Mouse (Mus musculus) bone marrow macrophage, adult 2 months (primary cell): ENCODE data around the gene Tha1. TPM values are rescaled to one million over a fixed set of nuclear protein-coding genes. Genes with fewer than 3 reads are reported as not detected.

Experiments
- H3K27ac ChIP-seq: 2 replicates; pipeline ENCODE4 v1.5.1; 2012; ENCODE audit warnings: low read depth, low read length; ENCODE audit not compliant: insufficient read depth
- H3K4me1 ChIP-seq: 2 replicates; pipeline ENCODE4 v1.6.1; 2012; ENCODE audit warnings: low read length; ENCODE audit not compliant: control insufficient read depth, insufficient read depth
- H3K4me3 ChIP-seq: 2 replicates; pipeline ENCODE4 v1.5.1; 2012; ENCODE audit warnings: mild to moderate bottlenecking, low read length, moderate library complexity; ENCODE audit not compliant: insufficient read depth
- CTCF ChIP-seq: IDR thresholded peaks from 2 replicates; pipeline ENCODE4 v1.5.1; 2012; ENCODE audit warnings: low read depth, mild to moderate bottlenecking, low read length, moderate library complexity
- POLR2A ChIP-seq: IDR thresholded peaks from 2 replicates; pipeline ENCODE4 v1.6.1; 2012; ENCODE audit warnings: mild to moderate bottlenecking, low read depth, low read length, borderline replicate concordance
- polyA plus RNA-seq: library from polyadenylated mRNA; stranded (reverse); fragments of >200 nt; gene quantifications from 2 replicates; pipeline ENCODE4 v1.2.4, GENCODE M21; 2012; ENCODE audit not compliant: missing spikeins, insufficient read depth, insufficient read length

Gene Tha1
- polyA plus RNA-seq, 1 experiment = 4.5 TPM

DNA sequence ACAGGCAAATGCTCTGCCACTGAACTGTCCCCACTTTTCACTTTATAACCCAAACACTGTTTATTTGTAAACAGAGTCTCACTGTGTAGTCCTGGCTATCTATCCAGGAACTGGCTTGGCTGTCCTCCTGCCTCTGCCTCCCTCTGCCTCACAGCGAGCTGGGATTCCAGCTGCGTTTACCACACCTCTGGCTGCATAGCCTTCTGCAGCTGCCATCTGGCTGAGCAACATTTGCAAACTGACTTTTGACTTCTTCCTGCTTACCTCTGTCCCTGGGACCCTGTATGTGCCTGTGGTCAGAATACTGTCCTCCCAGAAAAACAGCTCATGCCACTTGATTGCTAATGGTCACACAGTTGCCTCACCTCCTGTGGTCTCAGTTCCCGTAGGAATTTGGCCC lies 45.9 kb downstream of the Tha1 start:
- peak overlapping the region; percentile 29 for H3K4me3 ChIP-seq

DNA sequence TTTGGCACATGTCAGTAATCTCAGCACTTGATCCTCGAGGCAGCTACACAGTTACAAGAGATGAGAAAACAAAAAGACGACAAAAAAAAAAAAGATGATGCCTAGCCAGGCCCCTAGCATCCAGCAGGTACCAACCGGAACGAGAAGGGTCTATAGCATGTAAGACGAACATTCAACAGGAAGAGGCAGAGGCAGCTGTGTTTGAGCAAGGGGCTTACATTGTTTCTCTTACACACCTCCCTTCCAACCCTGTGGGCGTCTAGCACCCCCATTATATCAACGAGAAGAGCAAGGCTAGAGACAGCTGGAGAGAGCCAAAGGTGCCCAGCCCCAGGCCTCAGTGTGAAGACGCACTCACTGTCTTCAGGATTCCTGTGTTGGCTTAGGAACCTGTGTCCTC lies 46.4 kb downstream of the Tha1 start:
- TF ChIP-seq CTCF (no peak), POLR2A (no peak)
- Histone ChIP-seq H3K27ac (peak overlapping the region; percentile 82), H3K4me1 (peaks cover 63% of the 10 kb centered on the region), H3K4me3 (peak overlapping the region; percentile 29; the same call in 1 of the 2 replicates)

More for the DNA sequence above, 45.9 kb downstream of the Tha1 start:
- peaks cover 64% of the 10 kb centered on the region for H3K4me1 ChIP-seq
- TF ChIP-seq CTCF (no peak), POLR2A (no peak)
- H3K27ac ChIP-seq = peak overlapping the region; percentile 82

DNA sequence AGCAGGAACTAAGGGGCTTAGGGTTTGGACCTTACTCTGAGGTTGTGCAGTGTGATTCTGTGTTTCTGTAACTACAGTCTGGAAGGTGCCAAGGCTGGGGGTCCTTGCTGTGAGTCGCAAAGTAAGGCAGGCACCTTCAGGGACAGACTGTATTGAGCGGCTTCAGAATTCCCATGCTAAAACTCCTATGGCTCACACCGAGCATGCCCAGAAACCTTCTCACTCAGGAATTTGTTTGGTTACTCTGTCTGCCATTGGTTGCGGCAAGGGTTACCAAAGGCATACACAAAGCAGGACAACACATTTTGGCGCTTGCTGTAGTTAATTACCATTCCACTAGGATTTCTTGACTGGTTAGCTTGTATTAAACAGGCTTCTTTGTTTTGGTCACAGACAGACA lies 47.1 kb downstream of the Tha1 start:
- H3K27ac ChIP-seq = peak overlapping the region; percentile 51
- H3K4me1 ChIP-seq = peaks cover 57% of the 10 kb centered on the region
- TF ChIP-seq POLR2A (no peak), CTCF (no peak)
- peak overlapping the region; percentile 42 for H3K4me3 ChIP-seq

DNA sequence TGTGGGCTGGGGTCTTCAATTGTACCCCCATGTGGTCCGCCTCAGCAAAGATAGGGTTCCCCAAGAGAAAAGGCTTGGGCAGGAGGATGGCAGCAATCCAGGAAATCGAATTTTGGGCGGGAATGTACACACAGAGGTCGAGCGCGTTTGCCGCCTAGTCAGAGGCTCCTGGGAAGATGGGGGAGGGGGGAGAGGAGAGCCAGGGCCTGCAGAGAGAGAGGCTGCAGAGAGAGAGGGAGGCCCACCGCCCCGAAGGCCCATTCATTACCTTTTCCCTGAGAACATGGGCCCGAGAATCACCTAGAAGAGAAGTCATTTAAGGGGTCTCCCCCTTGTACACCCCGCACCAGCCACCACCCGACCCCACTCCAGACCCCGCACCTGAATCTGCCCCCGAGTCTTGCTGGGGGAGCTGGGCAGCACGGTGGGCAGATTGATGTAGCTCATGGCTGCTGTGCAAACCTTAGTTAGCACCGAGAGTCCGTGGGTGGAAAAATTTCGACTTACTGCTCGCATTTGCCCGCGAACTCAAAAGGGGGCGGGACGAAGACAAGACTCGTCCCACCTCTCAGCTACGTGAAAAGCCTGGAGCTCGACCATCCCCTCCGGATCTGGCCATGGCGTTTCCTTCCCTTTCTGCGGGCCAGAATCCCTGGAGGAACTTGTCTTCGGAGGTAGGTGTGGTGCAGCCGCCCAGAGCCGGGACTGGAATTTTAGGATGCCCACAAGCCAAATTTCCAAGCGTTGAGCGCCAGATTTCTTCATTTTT lies 47.8 kb downstream of the Tha1 start, which contains the start of the genes Afmid and Tk1:
TSS of gene Afmid (plus strand) at position 592 of the 769 bp plus-strand sequence.
TSS of gene Tk1 (minus strand) at position 760 of the 769 bp plus-strand sequence.
- Histone ChIP-seq H3K4me1 (peaks cover 54% of the 10 kb centered on the region), H3K4me3 (peak within 1 kb of the TSS; percentile 58), H3K27ac (peak within 1 kb of the TSS; percentile 82)
- TF ChIP-seq CTCF (no peak), POLR2A (no peak)

DNA sequence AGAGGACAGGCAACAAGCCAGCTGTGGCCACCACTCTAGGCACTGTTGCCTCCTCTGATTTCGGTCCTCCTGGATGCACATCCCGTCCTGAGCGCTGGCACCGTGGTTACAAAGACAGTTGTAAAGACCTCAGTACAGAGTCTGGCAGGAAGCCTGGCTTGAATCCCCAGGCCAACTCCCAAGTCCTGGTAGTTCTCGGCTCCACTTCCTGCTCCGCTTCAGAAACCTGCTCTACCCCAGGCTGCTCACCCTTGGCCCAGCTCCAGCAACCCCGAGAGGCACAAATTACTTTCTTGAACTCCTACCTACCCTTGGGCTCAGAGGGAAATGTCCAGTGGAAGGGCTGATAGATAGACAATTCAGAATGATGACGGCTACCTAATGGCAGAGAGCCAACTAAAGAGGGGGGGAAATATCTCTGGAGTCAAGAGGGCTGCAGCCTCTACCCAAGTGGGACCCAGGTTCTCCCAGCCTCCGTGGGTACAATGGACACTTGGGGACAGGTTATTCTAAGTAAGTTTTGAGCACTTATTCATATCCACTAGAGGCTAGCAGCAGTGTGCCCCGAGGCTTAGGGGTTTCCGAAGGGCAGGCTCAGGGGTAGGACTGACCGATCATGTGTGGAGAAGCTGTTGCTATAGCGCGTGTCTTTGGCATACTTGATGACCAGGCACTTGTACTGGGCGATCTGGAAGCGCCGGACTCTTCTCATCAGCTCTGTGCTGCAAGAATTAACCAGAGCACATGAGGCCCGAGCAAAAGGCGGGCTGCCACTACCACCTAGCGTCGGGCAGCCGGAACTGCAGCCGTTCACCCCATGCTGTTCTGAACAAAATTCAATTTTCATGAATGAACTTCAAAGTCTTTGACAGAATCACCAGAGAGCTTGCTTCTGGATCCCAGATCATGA lies 49.0 kb downstream of the Tha1 start:
- H3K4me1 ChIP-seq = peaks cover 44% of the 10 kb centered on the region
- peak overlapping the region; percentile 81 for H3K27ac ChIP-seq
- H3K4me3 ChIP-seq = peak overlapping the region; percentile 58
- peak; percentile 51 for TF ChIP-seq CTCF
- TF ChIP-seq POLR2A = no peak

DNA sequence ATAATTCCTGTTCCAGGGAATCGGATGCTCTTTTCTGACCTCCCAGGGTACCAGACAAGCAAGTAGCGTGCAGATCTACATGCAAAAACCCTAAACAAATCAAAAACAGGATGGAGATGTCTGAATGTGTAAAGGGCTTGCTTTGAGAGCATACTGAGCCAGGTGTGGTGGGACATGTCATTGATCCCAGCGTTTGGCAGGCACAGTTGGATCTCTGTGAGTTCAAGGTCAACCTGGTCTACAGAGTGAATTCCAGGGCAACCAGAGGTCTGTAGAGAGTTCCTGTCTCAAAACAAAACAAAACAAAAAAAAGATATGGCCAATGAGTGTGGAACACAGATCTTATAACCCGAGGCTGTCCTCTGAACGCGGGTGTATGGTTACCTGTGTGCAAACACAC lies 49.9 kb downstream of the Tha1 start:
- Histone ChIP-seq H3K4me1 (peaks cover 38% of the 10 kb centered on the region), H3K4me3 (no peak overlapping the region), H3K27ac (no peak overlapping the region)
- TF ChIP-seq POLR2A (no peak), CTCF (no peak)

DNA sequence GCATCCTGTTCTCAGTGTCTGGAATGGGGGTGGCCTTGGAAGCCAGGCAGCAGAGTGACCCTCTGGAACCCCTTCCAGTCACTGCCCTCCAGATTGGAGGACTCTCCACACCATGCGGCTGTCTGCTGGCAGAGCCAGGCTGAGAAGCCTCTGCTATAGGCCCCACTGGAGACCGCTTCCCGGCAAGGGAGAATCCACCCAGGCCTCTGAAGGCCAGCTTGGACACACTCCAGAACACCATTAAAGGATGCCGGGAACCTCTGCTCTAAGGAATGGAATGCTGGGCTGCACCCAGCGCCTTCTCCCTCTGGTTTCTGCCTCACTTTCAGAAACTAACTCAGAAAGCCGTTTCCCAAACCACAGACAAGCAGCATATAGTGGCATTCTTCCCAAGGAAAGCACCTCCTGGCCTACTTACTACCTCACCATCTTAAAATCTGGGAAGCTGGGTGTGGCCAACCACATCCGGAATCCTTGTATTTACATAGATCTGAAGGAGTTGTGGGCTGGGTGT lies 50.5 kb downstream of the Tha1 start:
- Histone ChIP-seq H3K27ac (no peak overlapping the region), H3K4me3 (no peak overlapping the region), H3K4me1 (peaks cover 35% of the 10 kb centered on the region)
- no peak for TF ChIP-seq POLR2A
- no peak for TF ChIP-seq CTCF

DNA sequence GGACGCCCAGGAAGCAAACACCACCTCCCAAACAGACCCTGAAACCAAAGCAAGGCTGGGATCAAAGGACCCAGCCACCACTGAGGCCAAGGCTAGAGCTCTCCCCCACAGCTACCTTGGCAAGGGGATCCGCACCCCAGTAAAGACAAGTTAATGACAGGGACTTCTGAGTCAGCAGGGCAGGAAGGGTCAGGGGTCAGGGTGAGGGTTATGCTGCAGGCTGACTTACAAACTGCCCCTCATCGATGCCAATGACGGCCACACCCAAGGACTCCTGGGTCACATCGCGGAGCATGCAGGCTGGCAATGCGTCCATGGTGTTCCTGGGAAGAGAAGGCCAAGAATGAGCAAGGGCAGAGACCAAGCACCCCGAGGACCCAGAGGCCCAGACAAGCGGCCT lies 51.4 kb downstream of the Tha1 start:
- H3K27ac ChIP-seq = no peak overlapping the region
- H3K4me1 ChIP-seq = peaks cover 26% of the 10 kb centered on the region
- H3K4me3 ChIP-seq = no peak overlapping the region
- no peak for TF ChIP-seq CTCF
- TF ChIP-seq POLR2A = no peak

DNA sequence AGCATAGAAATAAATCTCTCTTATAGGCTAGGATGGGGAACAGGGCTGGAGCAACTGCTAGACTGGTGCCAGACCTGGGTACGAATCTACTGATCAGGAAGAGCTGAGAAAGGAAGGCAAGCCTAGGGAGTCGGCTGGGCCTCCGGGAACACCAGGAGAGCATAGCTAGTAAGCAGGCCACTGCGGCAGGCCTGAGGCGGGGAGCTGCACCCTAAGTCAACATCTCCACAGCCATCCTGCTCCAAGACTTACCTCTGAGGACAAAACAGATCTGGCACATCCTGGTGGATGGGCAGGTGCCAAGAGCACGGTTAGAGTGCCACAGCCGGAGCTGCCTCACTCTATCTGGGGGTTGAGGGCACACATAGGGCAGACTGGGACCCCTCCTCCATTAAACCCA lies 53.1 kb downstream of the Tha1 start:
- Histone ChIP-seq H3K27ac (no peak overlapping the region), H3K4me1 (peaks cover 16% of the 10 kb centered on the region), H3K4me3 (no peak overlapping the region)
- TF ChIP-seq CTCF = no peak
- no peak for TF ChIP-seq POLR2A
